Mouse (Mus musculus) hindbrain, embryonic 11.5 days (tissue): ENCODE data around the gene Ugt1a8. TPM values are rescaled to one million over a fixed set of nuclear protein-coding genes. Genes with fewer than 3 reads are reported as not detected.
A peak's percentile ranks its signal among the peaks of the same experiment; 100 is the strongest.

ENCODE experiments used
- ATAC-seq: fragments of 200-750 bp; cut with Nextera tagmentation; 2 replicates; pipeline ENCODE4 v1.8.0; 2017; ENCODE audit warnings: mild to moderate bottlenecking, moderate TSS enrichment, moderate library complexity; ENCODE audit not compliant: low FRiP score
- DNase-seq: peaks from one replicate; pipeline ENCODE4 v3.0.0-alpha.2; 2015; ENCODE audit warnings: low spot score
- H3K27ac ChIP-seq: fragments of 300-500 bp; sonication (generic); 2 replicates; pipeline ENCODE4 v1.5.1; 2014; ENCODE audit warnings: mild to moderate bottlenecking, low read depth, low read length
- H3K27me3 ChIP-seq: fragments of 300-500 bp; sonication (generic); 2 replicates; pipeline ENCODE4 v1.6.1; 2014; ENCODE audit warnings: mild to moderate bottlenecking, low read length, moderate library complexity, mixed read lengths; ENCODE audit not compliant: control insufficient read depth, insufficient read depth
- H3K36me3 ChIP-seq: fragments of 300-500 bp; sonication (generic); 2 replicates; pipeline ENCODE4 v1.6.1; 2014; ENCODE audit warnings: mild to moderate bottlenecking, low read length, moderate library complexity, mixed read lengths; ENCODE audit not compliant: control insufficient read depth, insufficient read depth
- H3K4me1 ChIP-seq: fragments of 300-500 bp; sonication (generic); replicated peaks from 2 replicates; pipeline ENCODE4 v1.6.1; 2014; ENCODE audit warnings: low read length, mixed read lengths; ENCODE audit not compliant: control insufficient read depth, insufficient read depth
- H3K4me2 ChIP-seq: fragments of 300-500 bp; sonication (generic); replicated peaks from 2 replicates; pipeline ENCODE4 v1.6.1; 2014; ENCODE audit warnings: mild to moderate bottlenecking, low read depth, low read length
- H3K4me3 ChIP-seq: fragments of 300-500 bp; sonication (generic); 2 replicates; pipeline ENCODE4 v1.5.1; 2014; ENCODE audit warnings: low read depth, low read length
- H3K9ac ChIP-seq: fragments of 300-500 bp; sonication (generic); 2 replicates; pipeline ENCODE4 v1.6.1; 2014; ENCODE audit warnings: low read depth, low read length
- H3K9me3 ChIP-seq: fragments of 300-500 bp; sonication (generic); 2 replicates; pipeline ENCODE4 v1.6.1; 2016; ENCODE audit warnings: low read length; ENCODE audit not compliant: control insufficient read depth
- WGBS: fragments of 180-500 bp; shearing (Covaris S2); extraction: QIAGEN DNeasy Blood & Tissue Kit; methylation state at CpG from one replicate; pipeline ENCODE4 v1.1.7; 2014; 5-methylcytosine and 5-hydroxymethylcytosine counted together
- polyA plus RNA-seq: library from polyadenylated mRNA; unstranded; fragments of >200 nt; fragmentation: Nextera tagmentation; extraction: Ambion mirVana; gene quantifications from 2 replicates; pipeline ENCODE4 v1.2.1, GENCODE M21; 2014

Gene Ugt1a8
- polyA plus RNA-seq, 1 experiment from 2014 or later, result not detected

DNA sequence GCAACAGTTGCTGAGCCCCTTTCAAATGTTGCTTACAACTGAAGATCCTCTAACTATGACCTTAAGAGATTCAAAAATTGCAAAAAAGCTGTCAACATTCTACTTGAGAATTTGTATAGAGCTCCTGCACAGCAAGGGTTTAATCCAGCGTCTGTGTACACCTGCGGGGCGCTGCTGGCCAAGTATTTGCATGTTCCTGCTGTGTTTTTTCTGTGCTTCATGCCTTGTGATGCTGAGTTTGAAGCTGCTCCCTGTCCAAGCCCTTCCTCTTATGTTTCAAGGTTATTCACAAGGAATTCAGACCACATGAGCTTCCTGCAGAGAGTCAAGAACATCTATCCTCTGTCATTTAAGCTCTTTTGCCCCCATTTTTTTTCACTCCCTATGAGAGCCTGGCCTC lies 104.5 kb downstream of the Ugt1a8 start:
- H3K27me3 ChIP-seq, result no peaks in the 10 kb centered on the region
- H3K4me2 ChIP-seq, result no peak overlapping the region
- no peaks in the 10 kb centered on the region for H3K9me3 ChIP-seq
- WGBS, result 67% methylated on average over 3 of the region's 3 CpGs
- no peaks in the 10 kb centered on the region for H3K36me3 ChIP-seq
- DNase-seq, result no peak
- no peak for ATAC-seq
- H3K4me3 ChIP-seq, result no peak overlapping the region
- no peak overlapping the region for H3K9ac ChIP-seq
- H3K27ac ChIP-seq, result no peak overlapping the region
- no peaks in the 10 kb centered on the region for H3K4me1 ChIP-seq

- no peak overlapping the region for H3K9ac ChIP-seq
- no peaks in the 10 kb centered on the region for H3K9me3 ChIP-seq
- no peaks in the 10 kb centered on the region for H3K4me1 ChIP-seq
- WGBS, result 79% methylated on average over 1 of the region's 1 CpGs
- H3K27me3 ChIP-seq, result no peaks in the 10 kb centered on the region
- H3K4me2 ChIP-seq, result no peak overlapping the region
- H3K36me3 ChIP-seq, result no peaks in the 10 kb centered on the region
- no peak overlapping the region for H3K27ac ChIP-seq
- no peak for ATAC-seq
- DNase-seq, result no peak
- H3K4me3 ChIP-seq, result no peak overlapping the region
These were observed 108.1 kb downstream of the Ugt1a8 start for GRCm38 (mm10) chr1:88195687-88196086.

DNA sequence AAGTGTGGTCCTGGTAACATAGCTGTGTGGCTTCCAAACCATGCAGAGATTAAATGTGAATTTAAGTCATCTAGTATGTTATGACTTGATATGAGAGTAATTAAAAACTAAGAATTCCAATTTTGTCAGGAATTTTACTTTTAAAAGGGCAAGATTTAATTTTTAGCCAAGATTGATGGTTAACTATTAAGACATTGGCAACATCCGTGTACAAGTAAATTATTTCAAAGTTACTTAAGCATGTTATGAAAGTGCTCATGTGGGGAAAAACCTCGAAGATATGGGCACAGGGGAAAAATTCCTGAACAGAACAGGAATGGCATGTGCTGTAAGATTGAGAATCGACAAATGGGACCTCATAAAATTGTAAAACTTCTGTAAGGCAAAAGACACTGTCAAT lies 109.8 kb downstream of the Ugt1a8 start:
- 76% methylated on average over 3 of the region's 3 CpGs for WGBS
- Histone ChIP-seq H3K4me3 (no peak overlapping the region), H3K27ac (no peak overlapping the region), H3K9me3 (no peaks in the 10 kb centered on the region), H3K4me2 (no peak overlapping the region), H3K9ac (no peak overlapping the region), H3K36me3 (no peaks in the 10 kb centered on the region), H3K4me1 (no peaks in the 10 kb centered on the region), H3K27me3 (no peaks in the 10 kb centered on the region)
- ATAC-seq (no peak), DNase-seq (no peak)

DNA sequence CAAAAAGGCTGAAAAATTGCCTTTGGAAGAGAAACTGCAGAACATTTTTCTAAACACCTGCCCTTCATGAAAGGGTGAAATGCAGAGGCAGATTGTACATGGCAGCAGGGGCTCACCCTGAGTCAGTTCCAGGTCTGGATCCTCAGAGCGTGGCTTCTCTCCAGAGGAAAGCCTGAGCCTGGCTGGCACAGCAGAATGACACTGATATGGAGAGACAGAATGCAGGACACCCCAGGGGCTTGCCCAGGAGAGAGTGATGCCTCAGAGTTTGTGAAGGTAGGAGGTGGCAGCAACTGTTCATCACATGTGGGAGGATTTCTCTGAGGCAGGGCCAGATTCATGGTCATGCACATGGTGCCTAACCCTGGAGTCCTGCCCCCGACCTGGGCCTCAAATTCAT lies 112.4 kb downstream of the Ugt1a8 start:
- Histone ChIP-seq H3K4me3 (no peak overlapping the region), H3K36me3 (no peaks in the 10 kb centered on the region), H3K27me3 (no peaks in the 10 kb centered on the region), H3K9ac (no peak overlapping the region), H3K4me1 (no peaks in the 10 kb centered on the region), H3K27ac (no peak overlapping the region), H3K4me2 (no peak overlapping the region), H3K9me3 (no peaks in the 10 kb centered on the region)
- 72% methylated on average over 2 of the region's 2 CpGs for WGBS
- DNase-seq, result no peak
- no peak for ATAC-seq

DNA sequence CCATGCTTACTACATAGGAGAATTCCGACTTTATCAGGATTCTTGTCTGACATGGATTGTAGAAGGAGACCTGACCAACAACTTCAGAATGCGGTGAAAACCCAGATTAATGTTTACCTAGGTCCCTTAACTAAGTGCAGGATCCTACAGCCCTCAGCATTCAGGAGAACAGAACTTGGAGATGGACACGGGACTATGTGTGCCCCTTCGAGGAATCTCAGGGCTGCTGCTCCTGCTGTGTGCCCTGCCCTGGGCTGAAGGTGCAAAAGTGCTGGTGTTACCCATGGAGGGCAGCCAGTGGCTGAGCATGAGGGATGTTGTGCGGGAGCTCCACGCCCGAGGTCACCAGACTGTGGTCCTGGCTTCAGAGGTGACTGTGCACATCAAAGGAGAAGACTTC lies 112.8 kb downstream of the Ugt1a8 start, which contains the start of gene Ugt1a2:
Gene Ugt1a2, plus strand, starts transcription at position 146 of the 400 bp plus-strand sequence.
- no peak within 1 kb of the TSS for H3K9ac ChIP-seq
- H3K4me3 ChIP-seq, result no peak within 1 kb of the TSS
- no peak for ATAC-seq
- H3K27me3 ChIP-seq, result no peaks in the 10 kb centered on the region
- no peaks in the 10 kb centered on the region for H3K4me1 ChIP-seq
- DNase-seq, result no peak
- no peak within 1 kb of the TSS for H3K27ac ChIP-seq
- no peaks in the 10 kb centered on the region for H3K36me3 ChIP-seq
- WGBS, result 79% methylated on average over 7 of the region's 7 CpGs
- no peaks in the 10 kb centered on the region for H3K9me3 ChIP-seq
- no peak within 1 kb of the TSS for H3K4me2 ChIP-seq

DNA sequence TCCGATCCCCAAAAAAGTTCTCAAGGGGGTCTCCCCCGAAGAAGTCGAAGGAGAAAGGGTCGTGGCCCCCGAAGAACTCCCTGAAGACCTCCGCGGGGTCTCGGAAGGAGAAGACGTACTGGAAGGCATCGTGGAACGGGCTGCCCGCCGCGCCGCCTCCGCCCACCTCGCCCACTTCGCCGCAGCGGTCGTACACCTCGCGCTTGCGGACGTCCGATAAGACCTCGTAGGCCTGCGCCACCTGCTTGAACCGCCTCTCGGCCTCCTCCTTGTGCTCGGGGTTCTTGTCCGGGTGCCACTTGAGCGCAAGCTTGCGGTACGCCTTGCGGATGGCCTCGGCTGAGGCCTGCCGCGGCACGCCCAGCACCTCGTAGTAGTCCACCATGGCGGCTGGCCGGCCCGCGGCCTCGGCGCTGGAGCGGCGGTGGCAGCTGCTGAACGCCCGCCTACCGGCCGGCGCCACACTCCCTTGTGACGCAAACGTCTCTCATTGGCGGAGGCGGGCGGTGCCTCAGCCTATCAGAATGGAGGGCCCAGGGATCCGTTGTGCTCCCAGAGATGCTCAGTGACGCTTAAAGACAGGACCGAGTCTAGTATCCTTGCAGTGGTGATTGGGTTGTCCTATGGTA lies 117.8 kb downstream of the Ugt1a8 start, which contains the start of gene Dnajb3:
Gene Dnajb3, minus strand, starts transcription at position 489 of the 629 bp plus-strand sequence.
- DNase-seq, result peak; percentile 90

DNA sequence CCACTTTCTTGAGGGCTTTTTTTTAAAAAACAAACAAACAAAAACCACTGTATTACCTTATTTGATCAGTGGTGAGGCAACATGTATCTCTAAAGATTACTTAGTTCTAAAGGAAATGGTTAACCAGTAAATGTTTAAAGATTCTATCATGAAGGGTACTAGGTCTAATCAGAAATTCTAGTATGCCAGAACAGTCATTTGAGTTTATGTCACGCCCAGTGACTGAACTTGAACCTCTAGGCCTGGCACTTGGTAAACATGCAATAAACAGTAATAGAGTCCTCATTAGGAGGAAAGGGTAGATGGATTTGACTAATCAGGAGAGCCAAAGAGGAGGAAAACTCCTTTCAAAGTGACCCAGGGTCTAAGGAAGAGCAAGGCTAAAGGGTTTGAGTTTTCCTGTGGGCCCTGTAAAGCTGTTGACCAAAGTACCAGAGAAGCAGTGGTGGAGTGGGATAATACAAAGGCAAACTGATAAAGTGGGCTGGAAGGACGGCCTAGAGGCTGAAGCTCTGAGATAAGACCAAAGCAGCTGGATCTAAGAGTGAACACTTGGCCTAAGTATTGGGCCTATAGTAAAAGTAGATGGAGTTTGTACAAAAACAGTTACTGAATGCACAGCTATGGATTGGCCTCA lies 119.3 kb downstream of the Ugt1a8 start:
- H3K9ac ChIP-seq, result no peak overlapping the region
- H3K27ac ChIP-seq, result no peak overlapping the region
- DNase-seq (no peak), ATAC-seq (no peak)
- no peaks in the 10 kb centered on the region for H3K27me3 ChIP-seq
- H3K9me3 ChIP-seq, result peaks cover 7% of the 10 kb centered on the region
- H3K36me3 ChIP-seq, result no peaks in the 10 kb centered on the region
- no peaks in the 10 kb centered on the region for H3K4me1 ChIP-seq
- no peak overlapping the region for H3K4me3 ChIP-seq
- no peak overlapping the region for H3K4me2 ChIP-seq
- 83% methylated on average over 2 of the region's 2 CpGs for WGBS

More for the DNA sequence above, 117.8 kb downstream of the Ugt1a8 start, which contains the start of gene Dnajb3:
- Histone ChIP-seq H3K9ac (peak within 1 kb of the TSS; percentile 66), H3K36me3 (no peaks in the 10 kb centered on the region), H3K4me1 (no peaks in the 10 kb centered on the region), H3K9me3 (no peaks in the 10 kb centered on the region), H3K4me3 (peak within 1 kb of the TSS; percentile 39), H3K27me3 (no peaks in the 10 kb centered on the region), H3K4me2 (peak within 1 kb of the TSS; percentile 63), H3K27ac (no peak within 1 kb of the TSS)
- ATAC-seq, result peak; percentile 99
- WGBS, result 6% methylated on average over 55 of the region's 62 CpGs

- Histone ChIP-seq H3K36me3 (no peaks in the 10 kb centered on the region), H3K4me2 (no peak within 1 kb of the TSS), H3K27me3 (no peaks in the 10 kb centered on the region), H3K9ac (no peak within 1 kb of the TSS), H3K4me1 (no peaks in the 10 kb centered on the region), H3K4me3 (no peak within 1 kb of the TSS), H3K9me3 (peaks cover 51% of the 10 kb centered on the region), H3K27ac (no peak within 1 kb of the TSS)
- DNase-seq, result peak; percentile 9
- ATAC-seq, result no peak
- 69% methylated on average over 8 of the region's 8 CpGs for WGBS
These were observed 124.2 kb downstream of the Ugt1a8 start, which contains the start of gene Ugt1a1 for GRCm38 (mm10) chr1:88211812-88212211. Gene Ugt1a1 (plus strand): TSS chr1:88211959.
